Mouse (Mus musculus) stomach, postnatal 0 days (tissue): Measurements from ENCODE around the gene Scn5a. TPM values are rescaled to one million over a fixed set of nuclear protein-coding genes. Genes with fewer than 3 reads are reported as not detected.

ENCODE experiments used
- ATAC-seq: fragments of 200-750 bp; cut with Nextera tagmentation; 2 replicates; pipeline ENCODE4 v1.8.0; 2017; ENCODE audit not compliant: low FRiP score, low TSS enrichment
- DNase-seq: peaks from one replicate; pipeline ENCODE4 v3.0.0-alpha.2; 2016; ENCODE audit warnings: low spot score
- H3K27ac ChIP-seq: fragments of 300-500 bp; sonication (generic); replicated peaks from 2 replicates; pipeline ENCODE4 v1.5.1; 2014; ENCODE audit warnings: mild to moderate bottlenecking, control low read depth
- H3K27me3 ChIP-seq: fragments of 300-500 bp; sonication (generic); 2 replicates; pipeline ENCODE4 v1.6.1; 2014; ENCODE audit warnings: low read length; ENCODE audit not compliant: control insufficient read depth, insufficient read depth
- H3K36me3 ChIP-seq: fragments of 300-500 bp; sonication (generic); 2 replicates; pipeline ENCODE4 v1.6.1; 2014; ENCODE audit warnings: low read length, mixed read lengths; ENCODE audit not compliant: control insufficient read depth, insufficient read depth
- H3K4me1 ChIP-seq: fragments of 300-500 bp; sonication (generic); replicated peaks from 2 replicates; pipeline ENCODE4 v1.6.1; 2014; ENCODE audit warnings: antibody characterized with exemption; ENCODE audit not compliant: control insufficient read depth, insufficient read depth
- H3K4me2 ChIP-seq: fragments of 300-500 bp; sonication (generic); replicated peaks from 2 replicates; pipeline ENCODE4 v1.6.1; 2014; ENCODE audit warnings: low read depth, mild to moderate bottlenecking, control low read depth, moderate library complexity
- H3K4me3 ChIP-seq: fragments of 300-500 bp; sonication (generic); 2 replicates; pipeline ENCODE4 v1.5.1; 2014; ENCODE audit warnings: low read depth, low read length, control low read depth
- H3K9ac ChIP-seq: fragments of 300-500 bp; sonication (generic); 2 replicates; pipeline ENCODE4 v1.6.1; 2014; ENCODE audit warnings: mild to moderate bottlenecking, low read length, control low read depth, mixed read lengths
- H3K9me3 ChIP-seq: fragments of 300-500 bp; sonication (generic); 2 replicates; pipeline ENCODE4 v1.6.1; 2016; ENCODE audit warnings: low read length; ENCODE audit not compliant: control insufficient read depth
- CTCF ChIP-seq: IDR thresholded peaks from 2 replicates; pipeline ENCODE4 v1.5.1; 2016; ENCODE audit warnings: antibody characterized with exemption, low read depth, mild to moderate bottlenecking, moderate library complexity
- EP300 ChIP-seq: optimal IDR thresholded peaks from 2 replicates; pipeline ENCODE3; 2016; ENCODE audit warnings: antibody characterized with exemption
- WGBS: fragments of 180-500 bp; shearing (Covaris S2); extraction: QIAGEN DNeasy Blood & Tissue Kit; methylation state at CpG from one replicate; pipeline ENCODE4 v1.1.7; 2014; 5-methylcytosine and 5-hydroxymethylcytosine counted together
- polyA plus RNA-seq: library from polyadenylated mRNA; unstranded; fragments of >200 nt; fragmentation: Nextera tagmentation; extraction: Ambion mirVana; gene quantifications from 2 replicates; pipeline ENCODE4 v1.2.1, GENCODE M21; 2015

The Scn5a gene
- polyA plus RNA-seq, 1 experiment from 2014 or later, result 0.18 TPM

DNA sequence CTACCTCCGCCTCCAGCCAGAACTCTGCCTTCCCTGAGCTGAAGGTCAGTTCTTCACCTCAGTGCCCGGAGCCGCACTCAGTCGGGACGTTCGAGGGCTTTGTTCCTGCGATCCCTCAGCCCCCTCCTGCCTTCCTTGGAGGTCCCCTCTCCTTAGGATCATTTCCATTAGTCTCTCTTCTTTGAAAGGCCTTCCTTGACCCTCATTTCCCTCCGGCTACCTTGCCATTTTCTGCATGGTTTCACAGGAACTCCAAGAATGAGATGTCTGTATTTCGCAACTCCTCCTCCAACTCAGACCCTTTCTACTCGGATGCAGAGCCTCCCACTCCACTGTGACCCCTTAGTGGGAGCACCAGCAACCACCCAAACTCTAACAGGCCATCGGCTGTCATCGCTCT lies 31.3 kb downstream of the Scn5a start:
- Histone ChIP-seq H3K4me1 (no peaks in the 10 kb centered on the region), H3K9ac (no peak overlapping the region), H3K4me3 (no peak overlapping the region), H3K9me3 (no peaks in the 10 kb centered on the region), H3K27ac (no peak overlapping the region), H3K4me2 (no peak overlapping the region), H3K27me3 (no peaks in the 10 kb centered on the region), H3K36me3 (no peaks in the 10 kb centered on the region)
- no peak for DNase-seq
- no peak for TF ChIP-seq CTCF
- no peak for TF ChIP-seq EP300
- 77% methylated on average over 12 of the region's 12 CpGs for WGBS
- ATAC-seq, result no peak

DNA sequence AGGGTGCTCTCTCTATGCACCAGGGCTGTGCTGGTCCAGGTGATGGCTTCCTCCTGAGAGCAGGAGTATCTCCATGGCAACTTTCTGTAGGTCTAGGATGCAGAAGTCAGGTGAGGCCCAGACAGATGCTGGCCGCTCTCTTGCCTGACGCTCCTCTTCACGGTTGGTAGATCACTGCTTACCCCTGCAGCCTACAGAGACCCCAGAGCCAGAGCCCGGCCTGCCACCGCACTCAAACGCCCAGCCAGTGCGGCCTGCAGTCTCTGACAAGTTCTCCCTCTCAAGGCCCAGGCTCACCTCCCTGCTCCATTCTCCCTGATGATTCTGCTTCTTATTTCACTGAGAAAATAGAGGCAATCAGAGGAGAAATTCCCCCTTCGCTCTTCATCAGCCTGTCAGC lies 31.7 kb downstream of the Scn5a start:
- Histone ChIP-seq H3K36me3 (no peaks in the 10 kb centered on the region), H3K9ac (no peak overlapping the region), H3K9me3 (no peaks in the 10 kb centered on the region), H3K27me3 (no peaks in the 10 kb centered on the region), H3K4me2 (no peak overlapping the region), H3K27ac (no peak overlapping the region), H3K4me3 (no peak overlapping the region), H3K4me1 (no peaks in the 10 kb centered on the region)
- TF ChIP-seq CTCF, result no peak
- no peak for TF ChIP-seq EP300
- ATAC-seq (no peak), DNase-seq (no peak)
- WGBS, result 89% methylated on average over 8 of the region's 8 CpGs

DNA sequence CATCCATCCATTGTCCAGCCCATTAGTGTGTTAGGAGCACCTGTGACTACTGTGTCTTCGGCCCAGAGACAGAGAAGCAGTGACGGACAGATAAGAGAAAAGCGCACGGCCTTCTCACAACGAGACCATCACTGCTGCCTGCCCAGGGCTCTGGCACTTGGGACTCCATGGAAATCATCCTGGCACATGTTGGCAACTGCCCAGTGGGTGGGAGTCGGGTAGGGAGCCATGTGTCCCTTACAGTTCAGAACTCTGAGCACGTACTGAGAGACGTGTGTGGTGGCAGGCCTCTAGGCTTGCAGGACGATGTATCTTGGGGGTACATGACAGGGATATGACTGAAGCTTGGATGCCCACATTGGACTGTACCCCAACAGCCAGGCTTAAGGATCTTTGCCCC lies 38.1 kb downstream of the Scn5a start:
- TF ChIP-seq CTCF (no peak), EP300 (no peak)
- no peak for ATAC-seq
- DNase-seq, result no peak
- Histone ChIP-seq H3K9me3 (no peaks in the 10 kb centered on the region), H3K27me3 (no peaks in the 10 kb centered on the region), H3K4me1 (no peaks in the 10 kb centered on the region), H3K9ac (no peak overlapping the region), H3K4me2 (no peak overlapping the region), H3K36me3 (no peaks in the 10 kb centered on the region), H3K4me3 (no peak overlapping the region), H3K27ac (no peak overlapping the region)
- WGBS, result 78% methylated on average over 9 of the region's 9 CpGs

DNA sequence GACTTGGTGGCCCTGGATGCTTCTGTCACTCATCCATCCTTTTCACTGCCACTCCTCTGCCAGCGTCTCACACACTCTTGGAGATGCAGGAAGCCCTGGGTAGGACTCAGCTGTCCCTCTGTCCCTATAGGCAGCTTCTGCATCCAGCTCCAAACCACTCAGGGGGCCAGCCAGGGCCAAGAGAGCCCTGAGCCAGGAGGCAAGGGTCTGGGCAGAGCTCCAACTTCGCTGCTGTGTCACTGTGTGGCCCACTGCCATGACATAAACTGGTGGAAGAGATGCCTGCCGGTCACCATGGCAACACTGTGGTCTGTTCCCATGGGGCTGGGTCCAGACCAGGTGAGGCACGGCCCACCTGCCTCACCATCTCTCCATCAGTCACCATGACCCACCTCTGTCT lies 41.0 kb downstream of the Scn5a start:
- H3K4me3 ChIP-seq, result no peak overlapping the region
- no peak overlapping the region for H3K27ac ChIP-seq
- ATAC-seq (no peak), DNase-seq (no peak)
- no peaks in the 10 kb centered on the region for H3K9me3 ChIP-seq
- no peak for TF ChIP-seq EP300
- TF ChIP-seq CTCF, result no peak
- H3K4me2 ChIP-seq, result no peak overlapping the region
- no peaks in the 10 kb centered on the region for H3K4me1 ChIP-seq
- WGBS, result 67% methylated on average over 4 of the region's 4 CpGs
- no peaks in the 10 kb centered on the region for H3K27me3 ChIP-seq
- no peak overlapping the region for H3K9ac ChIP-seq
- no peaks in the 10 kb centered on the region for H3K36me3 ChIP-seq

DNA sequence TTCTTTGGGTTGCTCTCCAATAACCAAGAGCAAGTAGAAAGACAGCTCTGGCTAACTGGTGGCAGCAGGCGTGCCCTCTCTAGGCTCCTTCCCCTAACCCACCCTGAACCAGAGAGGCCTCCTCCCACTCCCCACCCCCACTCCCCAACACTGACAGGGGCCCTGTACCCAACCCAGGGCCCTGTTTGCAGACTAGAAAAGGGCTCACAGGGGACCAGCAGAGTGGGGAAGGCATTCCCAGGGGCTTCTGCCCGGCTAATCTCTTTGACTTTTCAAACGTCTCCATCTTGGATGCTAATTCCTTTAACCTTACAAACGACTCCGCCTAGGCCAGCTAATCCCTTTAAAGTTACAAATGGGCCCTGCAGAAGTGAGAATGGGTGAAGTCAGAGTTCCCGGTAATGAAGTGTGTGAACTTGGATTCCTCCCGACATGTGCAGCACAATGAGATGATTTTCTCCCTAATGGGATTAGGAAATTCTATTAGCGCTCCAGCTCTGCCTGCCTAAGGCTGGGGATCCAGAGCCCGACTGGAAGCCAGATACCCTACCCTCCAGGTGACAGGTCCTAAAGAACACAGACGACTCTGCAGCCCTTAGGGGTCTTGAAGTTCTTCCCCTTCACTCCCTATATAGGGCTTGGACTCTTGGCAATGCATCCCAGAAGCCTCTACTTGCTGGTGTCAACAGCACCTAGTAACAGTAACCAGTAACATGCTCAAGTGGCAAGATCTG lies 47.0 kb downstream of the Scn5a start:
- H3K9me3 ChIP-seq, result no peaks in the 10 kb centered on the region
- TF ChIP-seq CTCF, result no peak
- TF ChIP-seq EP300, result no peak
- 17% methylated on average over 10 of the region's 10 CpGs for WGBS

DNA sequence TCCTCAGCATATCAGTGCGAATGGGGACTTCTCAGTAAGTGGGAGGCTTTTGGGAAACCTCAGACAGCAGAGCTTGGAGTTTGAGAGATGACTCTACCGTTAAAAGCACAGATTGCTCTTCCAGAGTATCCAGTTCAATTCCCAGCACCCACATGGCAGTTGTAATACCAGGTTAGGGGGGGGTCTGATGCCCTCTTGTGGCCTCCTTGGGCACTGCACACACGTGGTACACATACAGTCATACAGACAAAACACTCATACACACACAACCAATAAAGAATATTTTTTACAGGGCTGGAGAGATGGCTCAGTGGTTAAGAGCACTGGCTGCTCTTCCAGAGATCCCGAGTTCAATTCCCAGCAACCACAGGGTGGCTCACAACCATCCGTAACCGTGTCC lies 54.3 kb downstream of the Scn5a start:
- Histone ChIP-seq H3K9ac (no peak overlapping the region), H3K9me3 (no peaks in the 10 kb centered on the region)

More for the DNA sequence above, 47.0 kb downstream of the Scn5a start:
- no peaks in the 10 kb centered on the region for H3K36me3 ChIP-seq
- no peak for DNase-seq
- no peak overlapping the region for H3K9ac ChIP-seq
- H3K27ac ChIP-seq, result no peak overlapping the region
- H3K4me1 ChIP-seq, result no peaks in the 10 kb centered on the region
- ATAC-seq, result no peak
- no peak overlapping the region for H3K4me2 ChIP-seq
- no peaks in the 10 kb centered on the region for H3K27me3 ChIP-seq
- H3K4me3 ChIP-seq, result no peak overlapping the region

More for the DNA sequence above, 54.3 kb downstream of the Scn5a start:
- TF ChIP-seq EP300, result no peak
- TF ChIP-seq CTCF, result peak; percentile 9; the same call in 1 of the 2 replicates
- Histone ChIP-seq H3K4me1 (no peaks in the 10 kb centered on the region), H3K27ac (no peak overlapping the region), H3K4me3 (no peak overlapping the region), H3K36me3 (no peaks in the 10 kb centered on the region), H3K4me2 (no peak overlapping the region), H3K27me3 (no peaks in the 10 kb centered on the region)
- WGBS, result 88% methylated on average over 6 of the region's 6 CpGs
- no peak for DNase-seq
- no peak for ATAC-seq
